In genomic region chr3:68045475-68046416, GRCm38 (mm10) we compare ENCODE assay signal across 8 mouse cellular contexts. TPM values are rescaled to one million over a fixed set of nuclear protein-coding genes. Genes with fewer than 3 reads are reported as not detected.
DNase-seq lines count a peak whose midpoint lies in the region; ATAC-seq and TF ChIP-seq lines count a peak whose summit lies in the region.

No protein-coding gene starts in this region.

- no peaks in the 10 kb centered on the region for H3K9me3 ChIP-seq in ES-Bruce4 (replicated peaks; ENCODE audit: control insufficient read depth, insufficient read depth, low read length, poor library complexity, severe bottlenecking)
- H3K9me3 ChIP-seq in forebrain, postnatal 0 days (ENCODE audit: low read length), result no peaks in the 10 kb centered on the region
- H3K9me3 ChIP-seq in neural tube, embryonic 12.5 days, result no peaks in the 10 kb centered on the region

- 52% methylated on average over 9 of the region's 9 CpGs for WGBS in forebrain, postnatal 0 days
- 53% methylated on average over 9 of the region's 9 CpGs for WGBS in neural tube, embryonic 12.5 days

- TF ChIP-seq EP300 in ES-Bruce4 (IDR thresholded peaks at IDR 0.05; ENCODE audit: insufficient read depth, low read depth, low read length), result no peak

- TF ChIP-seq CTCF in ES-Bruce4 (IDR thresholded peaks at IDR 0.05; ENCODE audit: low read depth, low read length), result peak; percentile 6
- TF ChIP-seq CTCF in forebrain, postnatal 0 days (IDR thresholded peaks at IDR 0.05; ENCODE audit: low read depth), result peak; percentile 95

- ATAC-seq in forebrain, postnatal 0 days, result peak; percentile 81
- 0 out of 2 replicates have a peak, but pooled peaks have one; percentile 39 for ATAC-seq in neural tube, embryonic 12.5 days (ENCODE audit: low FRiP score, low read depth)

- H3K27ac ChIP-seq in ES-Bruce4 (ENCODE audit: insufficient read depth, low read length), result no peak overlapping the region
- no peak overlapping the region for H3K27ac ChIP-seq in forebrain, postnatal 0 days (ENCODE audit: low read depth, low read length)
- H3K27ac ChIP-seq in neural tube, embryonic 12.5 days, result no peak overlapping the region

- DNase-seq in layer of hippocampus, adult 18-20 months (ENCODE audit: low spot score in 2 of 2), result peak; percentile 55 to 71
- DNase-seq in layer of hippocampus, postnatal 36 days, result no peak
- DNase-seq in brain, embryonic 18.5 days (ENCODE audit: low read depth, low spot score), result peak; percentile 55
- DNase-seq in forebrain, postnatal 0 days, result peak; percentile 86
- DNase-seq in left cerebral cortex, postnatal 25 days (ENCODE audit: low spot score in 2 of 2), result peak; percentile 57 to 76
- no peak for DNase-seq in gastrocnemius, postnatal 36 days

- TF ChIP-seq POLR2A in ES-Bruce4 (IDR thresholded peaks at IDR 0.05; ENCODE audit: insufficient read depth, low read length), result no peak

- no peaks in the 10 kb centered on the region for H3K4me1 ChIP-seq in ES-Bruce4 (ENCODE audit: control insufficient read depth, insufficient read depth, low read length)
- 0 out of 2 replicates have a peak, but pooled peaks cover 3% of the 10 kb centered on the region for H3K4me1 ChIP-seq in forebrain, postnatal 0 days (ENCODE audit: insufficient read depth)
- no peaks in the 10 kb centered on the region; the same call in 1 of the 2 replicates for H3K4me1 ChIP-seq in neural tube, embryonic 12.5 days

- H3K36me3 ChIP-seq in ES-Bruce4 (ENCODE audit: control insufficient read depth, insufficient read depth, low read length, poor library complexity, severe bottlenecking), result no peaks in the 10 kb centered on the region
- H3K36me3 ChIP-seq in forebrain, postnatal 0 days (ENCODE audit: insufficient read depth), result no peaks in the 10 kb centered on the region
- H3K36me3 ChIP-seq in neural tube, embryonic 12.5 days, result no peaks in the 10 kb centered on the region

- H3K4me2 ChIP-seq in forebrain, postnatal 0 days (ENCODE audit: low read depth), result no peak overlapping the region
- H3K4me2 ChIP-seq in neural tube, embryonic 12.5 days (replicated peaks), result no peak overlapping the region

- H3K27me3 ChIP-seq in ES-Bruce4 (ENCODE audit: control insufficient read depth, insufficient read depth, low read length, poor library complexity, severe bottlenecking), result no peaks in the 10 kb centered on the region
- no peaks in the 10 kb centered on the region for H3K27me3 ChIP-seq in forebrain, postnatal 0 days (ENCODE audit: insufficient read depth, low read length)
- no peaks in the 10 kb centered on the region for H3K27me3 ChIP-seq in neural tube, embryonic 12.5 days (replicated peaks)

- no peak overlapping the region for H3K4me3 ChIP-seq in ES-Bruce4 (ENCODE audit: low read depth, low read length)
- no peak overlapping the region for H3K4me3 ChIP-seq in forebrain, postnatal 0 days (ENCODE audit: low read depth, low read length)
- no peak overlapping the region for H3K4me3 ChIP-seq in neural tube, embryonic 12.5 days

- H3K9ac ChIP-seq in ES-Bruce4 (ENCODE audit: low read depth, poor library complexity, severe bottlenecking), result no peak overlapping the region
- H3K9ac ChIP-seq in forebrain, postnatal 0 days, result no peak overlapping the region
- H3K9ac ChIP-seq in neural tube, embryonic 12.5 days, result no peak overlapping the region

- intact Hi-C loops in left cerebral cortex, postnatal 25 days (cut with DNase I), result loop anchor here (1.0 to 5.0 kb wide), 2 partner anchors 421 to 528 kb away; partner anchors contain the start of gene Rarres1
- intact Hi-C loops in gastrocnemius, postnatal 36 days (cut with DNase I), result loop anchor here (10.0 kb wide), 1 partner anchor 421 kb away; no protein-coding TSS in a partner anchor

RNA-seq across cellular contexts. Expression of gene Schip1, which starts 18.9 kb away (rescaled TPM):
- 100 to 1,000 TPM; 284 to 288 TPM for total RNA-seq in layer of hippocampus, adult 18-20 months (2021)
- 100 to 1,000 TPM; 308 to 317 TPM for total RNA-seq in layer of hippocampus, postnatal 36 days (2021)
- 82.1 and 85.2 TPM in 2 replicates for polyA plus RNA-seq in ES-Bruce4 (2011; ENCODE audit: insufficient read depth, insufficient read length, low read depth, missing spikeins)
- 114 and 140 TPM in 2 replicates for total RNA-seq in forebrain, postnatal 0 days (2014; rRNA removed)
- 192 and 204 TPM in 2 replicates for polyA plus RNA-seq in forebrain, postnatal 0 days (2015; fragmentation: Nextera tagmentation; extraction: Ambion mirVana)
- total RNA-seq in left cerebral cortex, postnatal 25 days (2021), result 100 to 1,000 TPM; 277 to 334 TPM
- polyA plus RNA-seq in neural tube, embryonic 12.5 days (2016; fragmentation: Nextera tagmentation; extraction: Ambion mirVana), result 112 and 113 TPM in 2 replicates
- total RNA-seq in gastrocnemius, postnatal 36 days (2021), result 100 to 1,000 TPM; 105 to 129 TPM

Comparison
In these comparisons a context has a peak if more than half of its experiments do, and no peak if none do; other contexts are left out.
1. DNase-seq: peak in layer of hippocampus, adult 18-20 months (2 of 2), brain, embryonic 18.5 days (single experiment), forebrain, postnatal 0 days (single experiment) and left cerebral cortex, postnatal 25 days (2 of 2); none in layer of hippocampus, postnatal 36 days (0 of 2) and gastrocnemius, postnatal 36 days (0 of 2).